Mouse (Mus musculus): ENCODE results near the gene Nphs1. TPM values are rescaled to one million over a fixed set of nuclear protein-coding genes. Genes with fewer than 3 reads are reported as not detected.

Nphs1 gene
- not detected in 2 replicates for total RNA-seq (2023)

GRCm38 (mm10) chr7:30457629-30458330 is at the start of gene Nphs1, which contains the start of gene Kirrel2:
Gene Nphs1, plus strand, starts transcription at chr7:30458315.
Gene Kirrel2, minus strand, starts transcription at chr7:30457690.

GRCm38 (mm10) chr7:30413596-30413995 is 44.5 kb upstream of the Nphs1 start, which contains the start of gene Tyrobp:
Gene Tyrobp, plus strand, starts transcription at chr7:30413760.

GRCm38 (mm10) chr7:30419561-30420499 is 38.3 kb upstream of the Nphs1 start, which contains the start of gene Hcst:
Gene Hcst, minus strand, starts transcription at chr7:30419854.

GRCm38 (mm10) chr7:30421175-30421889 is 36.8 kb upstream of the Nphs1 start, which contains the start of gene Nfkbid:
Gene Nfkbid, plus strand, starts transcription at chr7:30421732.

GRCm38 (mm10) chr7:30444971-30445751 is 13.0 kb upstream of the Nphs1 start, which contains the start of gene Aplp1:
Gene Aplp1, minus strand, starts transcription at chr7:30445535.

GRCm38 (mm10) chr7:30493401-30493931 is 35.4 kb downstream of the Nphs1 start, which contains the start of gene Prodh2:
Gene Prodh2, plus strand, starts transcription at chr7:30493622.

GRCm38 (mm10) chr7:30534633-30535577 is 76.8 kb downstream of the Nphs1 start, which contains the start of gene Arhgap33:
Gene Arhgap33, minus strand, starts transcription at chr7:30535060.

Other genes with a start within 250 kb of the Nphs1 start
- gene Polr2i, start 226.4 kb upstream of the Nphs1 start, total RNA-seq (2023) = 13.6 and 20.7 TPM in 2 replicates
- gene Tbcb, start 226.0 kb upstream of the Nphs1 start, total RNA-seq (2023) = 35.3 and 41.6 TPM in 2 replicates
- not detected in 2 replicates for gene Ovol3, start 222.6 kb upstream of the Nphs1 start, total RNA-seq (2023)
- gene Thap8, start 178.2 kb upstream of the Nphs1 start, total RNA-seq (2023) = 0.50 TPM in 1 of 2 replicates, not detected in the other
- 16.4 and 19.5 TPM in 2 replicates for gene Wdr62, start 177.9 kb upstream of the Nphs1 start, total RNA-seq (2023)
- not detected in 2 replicates for gene Clip3, start 166.6 kb upstream of the Nphs1 start, total RNA-seq (2023)
- 12.1 and 19.6 TPM in 2 replicates for gene Alkbh6, start 149.6 kb upstream of the Nphs1 start, total RNA-seq (2023)
- 0.73 TPM in 1 of 2 replicates, not detected in the other for gene Syne4, start 143.5 kb upstream of the Nphs1 start, total RNA-seq (2023)
- 0.29 TPM in 1 of 2 replicates, not detected in the other for gene E130208F15Rik, start 136.6 kb upstream of the Nphs1 start, total RNA-seq (2023)
- 1.9 and 3.6 TPM in 2 replicates for gene Sdhaf1, start 134.4 kb upstream of the Nphs1 start, total RNA-seq (2023)
- gene Lrfn3, start 95.5 kb upstream of the Nphs1 start, total RNA-seq (2023) = not detected in 2 replicates
- gene Tyrobp, start 44.6 kb upstream of the Nphs1 start, total RNA-seq (2023) = 2,000 and 2,325 TPM in 2 replicates
- 115 and 126 TPM in 2 replicates for gene Hcst, start 38.5 kb upstream of the Nphs1 start, total RNA-seq (2023)
- 82.7 and 113 TPM in 2 replicates for gene Nfkbid, start 36.6 kb upstream of the Nphs1 start, total RNA-seq (2023)
- 0.25 TPM in 1 of 2 replicates, not detected in the other for gene Aplp1, start 12.8 kb upstream of the Nphs1 start, total RNA-seq (2023)
- not detected in 2 replicates for gene Kirrel2, start 625 bp upstream of the Nphs1 start, total RNA-seq (2023)
- not detected in 2 replicates for gene Prodh2, start 35.3 kb downstream of the Nphs1 start, total RNA-seq (2023)
- 9.4 and 16.2 TPM in 2 replicates for gene Arhgap33, start 76.7 kb downstream of the Nphs1 start, total RNA-seq (2023)
- 2.6 and 4.0 TPM in 2 replicates for gene Hspb6, start 93.9 kb downstream of the Nphs1 start, total RNA-seq (2023)
- gene Proser3, start 94.0 kb downstream of the Nphs1 start, total RNA-seq (2023) = 2.2 and 3.3 TPM in 2 replicates
- gene Lin37, start 101.5 kb downstream of the Nphs1 start, total RNA-seq (2023) = 28.0 and 29.5 TPM in 2 replicates
- gene U2af1l4, start 105.0 kb downstream of the Nphs1 start, total RNA-seq (2023) = 38.4 and 45.2 TPM in 2 replicates
- 1.3 and 2.7 TPM in 2 replicates for gene Gm49396, start 105.0 kb downstream of the Nphs1 start, total RNA-seq (2023)
- gene Psenen, start 105.3 kb downstream of the Nphs1 start, total RNA-seq (2023) = 115 TPM in 2 replicates
- 3.5 and 6.1 TPM in 2 replicates for gene Igflr1, start 107.1 kb downstream of the Nphs1 start, total RNA-seq (2023)
- gene Kmt2b, start 130.4 kb downstream of the Nphs1 start, total RNA-seq (2023) = 47.8 and 65.1 TPM in 2 replicates
- 0.29 TPM in 1 of 2 replicates, not detected in the other for gene Zbtb32, start 140.6 kb downstream of the Nphs1 start, total RNA-seq (2023)
- not detected in 2 replicates for gene Upk1a, start 154.5 kb downstream of the Nphs1 start, total RNA-seq (2023)
- gene Cox6b1, start 167.8 kb downstream of the Nphs1 start, total RNA-seq (2023) = 220 and 238 TPM in 2 replicates
- gene Etv2, start 177.5 kb downstream of the Nphs1 start, total RNA-seq (2023) = not detected in 2 replicates
- 88.7 and 91.5 TPM in 2 replicates for gene Rbm42, start 192.0 kb downstream of the Nphs1 start, total RNA-seq (2023)
- 17.9 and 25.1 TPM in 2 replicates for gene Haus5, start 206.7 kb downstream of the Nphs1 start, total RNA-seq (2023)
- gene Pmis2, start 213.3 kb downstream of the Nphs1 start, total RNA-seq (2023) = not detected in 2 replicates
- not detected in 2 replicates for gene 2200002J24Rik, start 240.6 kb downstream of the Nphs1 start, total RNA-seq (2023)